Mouse (Mus musculus): Measurements from ENCODE around the gene C2cd4b. TPM values are rescaled to one million over a fixed set of nuclear protein-coding genes. Genes with fewer than 3 reads are reported as not detected.
"Not testable (repeated sequence)": the region's sequence is repeated elsewhere in the genome, so short reads cannot be mapped to it uniquely, and the experiment has no call there.

Gene C2cd4b
- polyA plus RNA-seq, 1 experiment from 2014 or later = 0.80 TPM

DNA sequence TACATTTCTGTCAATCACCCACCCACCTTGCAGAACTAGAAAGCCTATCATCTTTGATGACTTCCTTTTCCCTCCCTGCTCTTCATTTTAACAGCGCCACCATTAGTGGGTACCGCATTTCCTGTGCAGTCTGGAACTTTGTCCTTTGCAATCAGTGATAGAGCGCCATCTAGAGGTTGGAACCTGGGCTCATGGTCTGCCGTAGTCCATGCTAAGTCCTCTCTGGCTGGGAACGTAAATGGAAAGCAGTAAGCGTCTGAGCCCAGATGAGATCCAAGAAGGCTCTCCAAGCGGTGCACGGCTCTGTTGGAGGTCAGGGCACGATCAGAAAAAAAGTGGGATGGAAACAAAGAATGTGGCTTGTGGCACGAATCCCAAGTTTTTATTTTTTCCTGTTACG is 23.8 kb upstream of the C2cd4b start:
- Histone ChIP-seq H3K27me3 (ENCODE audit: control insufficient read depth, insufficient read depth, low read length) (no peaks in the 10 kb centered on the region), H3K27ac (no peak overlapping the region), H3K36me3 (replicated peaks; ENCODE audit: control insufficient read depth, insufficient read depth) (no peaks in the 10 kb centered on the region), H3K4me3 (replicated peaks; ENCODE audit: low read length) (no peak overlapping the region), H3K4me2 (replicated peaks) (no peak overlapping the region), H3K9ac (no peak overlapping the region), H3K9me3 (ENCODE audit: control insufficient read depth, low read length) (no peaks in the 10 kb centered on the region), H3K4me1 (replicated peaks; ENCODE audit: control insufficient read depth, insufficient read depth, low read length) (no peaks in the 10 kb centered on the region)
- 50% methylated on average over 11 of the region's 11 CpGs for WGBS
- DNase-seq (ENCODE audit: low spot score) (peak; percentile 35), ATAC-seq (ENCODE audit: low FRiP score) (no peak)

DNA sequence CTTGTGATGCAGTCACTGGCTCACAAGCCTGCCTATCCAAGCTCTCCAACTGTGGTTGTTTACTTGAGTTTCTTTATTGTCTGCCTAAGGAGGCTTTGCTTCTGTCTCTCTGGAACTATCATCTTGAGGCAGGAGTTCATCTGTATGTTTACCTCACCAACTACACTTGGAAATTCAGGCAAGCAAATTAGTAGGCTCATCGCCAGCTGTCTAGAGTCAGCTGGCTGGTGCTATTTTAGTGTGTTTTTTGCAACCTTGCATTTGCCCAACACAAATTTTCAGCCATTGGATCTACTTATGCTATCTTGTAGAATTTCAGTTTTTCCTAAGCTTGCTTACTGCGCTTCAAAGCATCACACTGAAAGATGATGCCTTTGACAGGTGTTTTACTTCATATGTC is 18.0 kb upstream of the C2cd4b start:
- ATAC-seq (ENCODE audit: low FRiP score) (no peak), DNase-seq (ENCODE audit: low spot score) (no peak)

DNA sequence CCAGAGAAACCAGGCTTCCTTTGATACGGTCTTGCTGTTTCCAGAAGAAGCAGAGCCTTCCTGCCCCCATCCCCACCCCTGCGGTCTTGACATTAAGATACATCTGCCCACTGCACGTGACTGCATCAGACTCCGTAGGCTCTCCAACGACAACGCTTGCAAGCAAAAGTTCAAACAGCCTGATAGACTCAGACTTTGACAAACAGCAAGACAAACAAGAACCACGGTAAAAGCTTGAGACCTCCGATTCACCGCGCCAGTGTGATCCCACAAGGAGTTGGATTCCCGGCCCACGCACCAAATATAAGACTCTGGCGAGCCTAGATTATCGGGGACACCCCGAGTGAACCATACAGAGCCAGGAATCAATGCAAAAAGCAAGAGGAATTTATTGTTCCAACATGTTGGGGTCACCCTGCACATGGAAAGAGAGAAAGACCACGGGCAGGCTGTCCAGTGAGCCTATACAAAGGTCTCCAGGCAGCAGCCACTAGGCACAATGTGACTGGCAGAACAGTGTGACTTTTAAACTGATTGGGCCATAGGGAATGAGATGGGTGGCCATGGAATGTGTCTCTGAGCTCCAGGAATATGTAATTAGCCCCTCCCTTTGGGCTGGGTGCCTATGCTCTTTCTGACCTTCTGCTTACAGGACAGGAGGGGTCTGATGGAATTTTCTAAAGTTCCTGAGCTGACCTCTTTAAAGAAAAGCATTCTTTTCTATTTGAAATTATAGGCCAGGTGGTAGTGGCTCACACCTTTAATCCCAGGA is 5.6 kb upstream of the C2cd4b start:
- no peak for ATAC-seq (ENCODE audit: low FRiP score)
- Histone ChIP-seq H3K4me2 (replicated peaks) (no peak overlapping the region), H3K4me3 (replicated peaks; ENCODE audit: low read length) (no peak overlapping the region), H3K27ac (no peak overlapping the region), H3K9ac (no peak overlapping the region), H3K4me1 (replicated peaks; ENCODE audit: control insufficient read depth, insufficient read depth, low read length) (no peaks in the 10 kb centered on the region), H3K36me3 (replicated peaks; ENCODE audit: control insufficient read depth, insufficient read depth) (no peaks in the 10 kb centered on the region), H3K27me3 (ENCODE audit: control insufficient read depth, insufficient read depth, low read length) (peaks cover 7% of the 10 kb centered on the region; the same call in 1 of the 2 replicates), H3K9me3 (ENCODE audit: control insufficient read depth, low read length) (no peaks in the 10 kb centered on the region)
- 85% methylated on average over 16 of the region's 16 CpGs for WGBS
- no peak for DNase-seq (ENCODE audit: low spot score)

More for the DNA sequence above, 18.0 kb upstream of the C2cd4b start:
- no peak overlapping the region for H3K4me2 ChIP-seq (replicated peaks)
- no peaks in the 10 kb centered on the region for H3K27me3 ChIP-seq (ENCODE audit: control insufficient read depth, insufficient read depth, low read length)
- no peak overlapping the region for H3K4me3 ChIP-seq (replicated peaks; ENCODE audit: low read length)
- no peaks in the 10 kb centered on the region for H3K9me3 ChIP-seq (ENCODE audit: control insufficient read depth, low read length)
- H3K4me1 ChIP-seq (replicated peaks; ENCODE audit: control insufficient read depth, insufficient read depth, low read length) = no peaks in the 10 kb centered on the region
- no peak overlapping the region for H3K27ac ChIP-seq
- no peak overlapping the region for H3K9ac ChIP-seq
- H3K36me3 ChIP-seq (replicated peaks; ENCODE audit: control insufficient read depth, insufficient read depth) = no peaks in the 10 kb centered on the region
- 93% methylated on average over 2 of the region's 2 CpGs for WGBS

DNA sequence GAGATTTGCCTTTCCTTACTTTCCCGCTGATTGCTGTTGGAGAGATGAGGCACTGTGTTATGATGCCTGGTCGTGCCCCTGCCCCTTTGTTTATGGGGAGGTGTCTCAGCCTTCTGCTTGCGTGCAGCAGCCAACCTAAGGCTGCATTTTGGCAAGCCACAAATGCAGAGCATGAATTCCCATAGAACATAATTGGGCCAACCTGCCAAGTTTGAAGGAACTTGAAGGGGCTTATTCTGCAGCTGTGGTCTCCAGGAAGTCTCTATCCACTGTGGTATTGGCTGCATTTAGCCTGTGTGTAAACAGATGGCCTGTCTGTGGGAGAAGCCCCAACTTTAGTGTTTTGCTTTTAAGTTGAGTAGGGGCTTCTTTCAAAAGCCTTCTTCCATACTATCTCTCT is 4.5 kb upstream of the C2cd4b start:
- DNase-seq (ENCODE audit: low spot score) (no peak), ATAC-seq (ENCODE audit: low FRiP score) (no peak)
- no peak overlapping the region for H3K4me3 ChIP-seq (replicated peaks; ENCODE audit: low read length)
- peaks cover 14% of the 10 kb centered on the region; the same call in 1 of the 2 replicates for H3K27me3 ChIP-seq (ENCODE audit: control insufficient read depth, insufficient read depth, low read length)
- 72% methylated on average over 3 of the region's 3 CpGs for WGBS
- no peak overlapping the region for H3K4me2 ChIP-seq (replicated peaks)
- H3K9me3 ChIP-seq (ENCODE audit: control insufficient read depth, low read length) = no peaks in the 10 kb centered on the region
- no peak overlapping the region for H3K27ac ChIP-seq
- peaks cover 7% of the 10 kb centered on the region for H3K4me1 ChIP-seq (replicated peaks; ENCODE audit: control insufficient read depth, insufficient read depth, low read length)
- no peak overlapping the region for H3K9ac ChIP-seq
- no peaks in the 10 kb centered on the region for H3K36me3 ChIP-seq (replicated peaks; ENCODE audit: control insufficient read depth, insufficient read depth)

DNA sequence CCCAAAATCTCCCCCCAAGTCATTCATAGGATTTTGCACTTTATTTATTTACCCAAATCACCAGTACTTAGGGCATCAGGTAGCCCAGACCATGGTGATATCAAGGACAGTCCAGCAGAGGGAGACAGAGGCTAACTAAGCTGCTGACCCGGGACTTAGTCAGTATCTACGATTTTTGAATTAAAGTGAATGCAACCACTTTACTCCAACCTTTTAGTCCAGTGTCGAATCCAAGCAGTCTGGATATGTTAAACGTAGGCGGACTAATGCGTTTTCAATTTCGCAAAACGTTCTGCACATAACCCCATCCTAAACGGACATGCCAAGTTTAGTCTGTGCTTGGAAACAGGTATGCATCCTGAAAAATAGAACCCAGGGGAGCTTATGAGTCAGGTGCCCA is 551 bp upstream of the C2cd4b start:
- Histone ChIP-seq H3K9me3 (ENCODE audit: control insufficient read depth, low read length) (no peaks in the 10 kb centered on the region), H3K27ac (no peak overlapping the region), H3K27me3 (ENCODE audit: control insufficient read depth, insufficient read depth, low read length) (peaks cover 14% of the 10 kb centered on the region; the same call in 1 of the 2 replicates), H3K4me3 (replicated peaks; ENCODE audit: low read length) (peak overlapping the region; percentile 68), H3K4me2 (replicated peaks) (peak overlapping the region; percentile 65), H3K36me3 (replicated peaks; ENCODE audit: control insufficient read depth, insufficient read depth) (no peaks in the 10 kb centered on the region), H3K9ac (no peak overlapping the region), H3K4me1 (replicated peaks; ENCODE audit: control insufficient read depth, insufficient read depth, low read length) (peaks cover 12% of the 10 kb centered on the region)
- ATAC-seq (ENCODE audit: low FRiP score) = 0 out of 2 replicates have a peak, but pooled peaks have one; percentile 38
- 5% methylated on average over 9 of the region's 9 CpGs for WGBS
- peak; percentile 87 for DNase-seq (ENCODE audit: low spot score)

DNA sequence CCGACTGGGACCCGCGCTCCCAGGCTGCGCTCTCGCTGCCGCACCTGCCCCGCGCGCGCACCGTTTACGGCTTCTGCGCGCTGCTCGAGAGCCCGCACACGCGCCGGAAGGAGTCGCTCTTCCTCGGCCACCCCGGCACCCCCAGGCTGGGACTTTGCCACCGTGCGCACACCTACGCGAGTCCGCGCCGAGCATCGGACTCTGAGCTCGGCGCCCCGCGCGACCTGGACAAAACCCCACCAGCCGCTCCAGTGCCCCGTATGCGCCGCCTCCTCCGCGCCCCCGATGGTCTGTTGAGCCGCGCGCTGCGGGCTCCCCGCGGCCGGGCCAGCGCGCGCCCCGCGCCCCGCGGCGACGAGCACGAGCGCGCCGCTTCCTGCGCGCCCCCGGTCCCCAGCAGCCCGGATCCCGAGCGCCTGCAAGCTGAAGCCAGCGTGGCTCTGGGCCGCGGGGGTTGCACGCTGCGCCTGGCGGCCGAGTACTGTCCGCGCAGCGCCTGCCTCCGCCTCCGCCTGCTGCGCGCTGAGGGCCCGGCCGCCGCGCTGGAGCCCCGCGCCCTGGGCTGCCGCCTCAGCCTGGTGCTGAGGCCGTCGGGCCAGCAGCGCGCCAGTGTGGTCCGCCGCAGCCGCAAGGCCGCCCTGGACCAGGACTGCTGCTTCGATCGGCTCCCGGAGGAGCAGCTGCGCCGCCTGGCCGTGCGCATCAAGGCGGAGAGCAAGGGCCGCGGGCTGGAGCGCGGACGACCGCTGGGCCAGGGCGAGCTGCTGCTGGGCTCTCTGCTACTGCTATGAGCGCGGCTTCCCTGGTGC is 923 bp downstream of the C2cd4b start:
- peak; percentile 72 for DNase-seq (ENCODE audit: low spot score)
- Histone ChIP-seq H3K4me3 (replicated peaks; ENCODE audit: low read length) (peak overlapping the region; percentile 68), H3K9ac (peak overlapping the region; percentile 77), H3K27ac (peak overlapping the region; percentile 86), H3K4me1 (replicated peaks; ENCODE audit: control insufficient read depth, insufficient read depth, low read length) (peaks cover 12% of the 10 kb centered on the region), H3K4me2 (replicated peaks) (peak overlapping the region; percentile 65), H3K27me3 (ENCODE audit: control insufficient read depth, insufficient read depth, low read length) (peaks cover 14% of the 10 kb centered on the region; the same call in 1 of the 2 replicates)
- not testable (repeated sequence) for H3K9me3 ChIP-seq (ENCODE audit: control insufficient read depth, low read length); H3K36me3 ChIP-seq (replicated peaks; ENCODE audit: control insufficient read depth, insufficient read depth)
- WGBS = under 1% methylated on average over 78 of the region's 114 CpGs
- peak; percentile 91 for ATAC-seq (ENCODE audit: low FRiP score)

DNA sequence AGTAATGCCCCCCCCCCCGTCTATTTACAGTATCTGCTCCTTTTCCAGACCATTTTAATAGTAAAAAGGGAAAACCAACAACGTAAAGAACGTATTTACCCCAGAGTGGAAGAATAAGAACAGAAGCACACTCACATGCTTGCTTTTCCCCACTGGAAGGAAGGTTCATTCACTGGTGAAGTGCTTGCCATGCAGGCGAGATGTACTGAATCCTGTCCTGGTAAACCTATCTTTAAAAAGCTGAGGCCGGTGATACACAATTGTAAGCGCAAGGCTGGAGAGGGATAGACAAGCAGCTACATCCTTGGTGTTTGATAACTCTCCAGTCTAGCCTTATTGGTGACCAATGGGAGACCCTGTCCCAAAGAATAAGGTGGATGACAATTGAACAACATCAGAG is 1.8 kb downstream of the C2cd4b start:
- H3K4me3 ChIP-seq (replicated peaks; ENCODE audit: low read length) = peak overlapping the region; percentile 68
- 0 out of 2 replicates have a peak overlapping the region, but pooled peaks have one; percentile 77 for H3K9ac ChIP-seq
- H3K4me1 ChIP-seq (replicated peaks; ENCODE audit: control insufficient read depth, insufficient read depth, low read length) = peaks cover 12% of the 10 kb centered on the region
- H3K36me3 ChIP-seq (replicated peaks; ENCODE audit: control insufficient read depth, insufficient read depth) = no peaks in the 10 kb centered on the region
- no peak for DNase-seq (ENCODE audit: low spot score)
- H3K27ac ChIP-seq = no peak overlapping the region; the same call in 1 of the 2 replicates
- WGBS = 61% methylated on average over 6 of the region's 6 CpGs
- no peaks in the 10 kb centered on the region for H3K9me3 ChIP-seq (ENCODE audit: control insufficient read depth, low read length)
- peak overlapping the region; percentile 65 for H3K4me2 ChIP-seq (replicated peaks)
- ATAC-seq (ENCODE audit: low FRiP score) = no peak
- H3K27me3 ChIP-seq (ENCODE audit: control insufficient read depth, insufficient read depth, low read length) = peaks cover 14% of the 10 kb centered on the region; the same call in 1 of the 2 replicates

DNA sequence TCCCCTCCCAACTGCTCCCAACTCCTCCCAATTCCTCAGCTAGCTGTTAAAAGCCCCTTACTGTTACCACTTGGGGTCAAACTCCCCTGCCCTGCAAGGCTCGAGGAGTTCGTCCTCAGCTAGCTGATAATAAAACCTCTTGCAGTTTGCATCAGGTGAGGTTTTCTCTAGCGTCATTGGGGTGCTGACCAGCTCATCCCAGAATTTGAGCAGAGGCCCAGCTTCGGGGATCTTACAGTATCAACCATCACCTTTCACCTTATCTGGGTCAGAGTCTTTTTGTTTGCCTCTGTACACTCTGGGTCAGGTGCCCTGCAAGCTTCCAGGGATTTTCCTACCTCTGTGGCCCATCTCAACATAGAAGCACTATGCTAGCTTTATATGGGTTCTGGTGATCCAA is 4.1 kb downstream of the C2cd4b start:
- peaks cover 9% of the 10 kb centered on the region; the same call in 1 of the 2 replicates for H3K27me3 ChIP-seq (ENCODE audit: control insufficient read depth, insufficient read depth, low read length)
- no peaks in the 10 kb centered on the region for H3K36me3 ChIP-seq (replicated peaks; ENCODE audit: control insufficient read depth, insufficient read depth)
- H3K9me3 ChIP-seq (ENCODE audit: control insufficient read depth, low read length) = no peaks in the 10 kb centered on the region
- DNase-seq (ENCODE audit: low spot score) (no peak), ATAC-seq (ENCODE audit: low FRiP score) (no peak)
- WGBS = 88% methylated on average over 4 of the region's 4 CpGs
- H3K4me1 ChIP-seq (replicated peaks; ENCODE audit: control insufficient read depth, insufficient read depth, low read length) = peaks cover 12% of the 10 kb centered on the region
- H3K27ac ChIP-seq = no peak overlapping the region
- H3K9ac ChIP-seq = no peak overlapping the region
- no peak overlapping the region for H3K4me2 ChIP-seq (replicated peaks)
- H3K4me3 ChIP-seq (replicated peaks; ENCODE audit: low read length) = no peak overlapping the region

DNA sequence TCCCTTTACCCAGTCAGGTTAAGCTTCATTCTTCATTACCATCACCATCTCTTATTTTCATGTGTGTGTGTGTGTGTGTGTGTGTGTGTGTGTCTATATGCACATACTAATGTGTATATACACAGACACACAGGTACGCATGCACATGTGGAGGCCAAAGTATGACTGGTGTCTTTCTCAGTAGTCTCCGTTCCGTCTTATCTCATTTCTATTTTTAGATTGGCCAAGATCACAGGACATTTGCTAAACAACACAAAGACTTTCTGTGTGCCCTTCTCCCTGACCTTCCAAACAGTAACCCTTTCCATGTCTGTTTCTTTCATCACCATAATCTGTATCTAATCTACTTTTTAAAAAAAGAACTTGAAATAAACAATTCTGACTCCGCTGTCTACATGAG is 7.2 kb downstream of the C2cd4b start:
- 85% methylated on average over 4 of the region's 4 CpGs for WGBS
- DNase-seq (ENCODE audit: low spot score) (no peak), ATAC-seq (ENCODE audit: low FRiP score) (no peak)
- Histone ChIP-seq H3K27ac (no peak overlapping the region), H3K4me3 (replicated peaks; ENCODE audit: low read length) (no peak overlapping the region), H3K36me3 (replicated peaks; ENCODE audit: control insufficient read depth, insufficient read depth) (no peaks in the 10 kb centered on the region), H3K27me3 (ENCODE audit: control insufficient read depth, insufficient read depth, low read length) (no peaks in the 10 kb centered on the region), H3K9me3 (ENCODE audit: control insufficient read depth, low read length) (no peaks in the 10 kb centered on the region), H3K4me2 (replicated peaks) (no peak overlapping the region), H3K9ac (no peak overlapping the region), H3K4me1 (replicated peaks; ENCODE audit: control insufficient read depth, insufficient read depth, low read length) (no peaks in the 10 kb centered on the region)

All from hindbrain, embryonic 14.5 days (tissue).